Mouse (Mus musculus): Measurements from ENCODE around the gene Metap2. TPM values are rescaled to one million over a fixed set of nuclear protein-coding genes. Genes with fewer than 3 reads are reported as not detected.
"Not testable (repeated sequence)": the region's sequence is repeated elsewhere in the genome, so short reads cannot be mapped to it uniquely, and the experiment has no call there.

Gene Metap2
- polyA plus RNA-seq, 1 experiment = 131 TPM

DNA sequence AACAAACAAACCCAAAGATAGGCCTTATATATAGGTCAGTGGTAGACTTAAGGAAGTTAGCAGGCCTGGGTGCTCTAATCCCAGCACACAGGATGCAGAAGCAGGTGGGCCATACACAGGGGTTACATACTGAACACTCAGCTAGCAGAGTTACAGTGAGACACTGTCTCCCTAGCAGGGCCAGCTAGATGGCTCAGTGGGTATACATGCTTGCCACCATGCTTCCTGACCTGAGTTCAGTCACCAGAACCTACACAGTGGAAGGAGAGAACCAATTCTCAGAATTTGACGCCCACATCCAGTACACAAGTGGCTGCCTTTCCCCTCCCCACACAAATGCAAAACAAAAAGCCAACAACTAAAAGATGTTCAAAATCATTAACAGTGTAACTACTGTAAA lies 20.1 kb downstream of the Metap2 start:
- H3K4me3 ChIP-seq (ENCODE audit: insufficient read depth, low read length) = no peak overlapping the region
- H3K4me1 ChIP-seq (ENCODE audit: control insufficient read depth, insufficient read depth, low read length) = no peaks in the 10 kb centered on the region
- TF ChIP-seq POLR2A (IDR thresholded peaks at IDR 0.05; ENCODE audit: borderline replicate concordance, low read depth, low read length) = no peak
- no peak for TF ChIP-seq CTCF (IDR thresholded peaks at IDR 0.05; ENCODE audit: low read depth, low read length)
- no peak overlapping the region for H3K27ac ChIP-seq (ENCODE audit: insufficient read depth, low read depth, low read length)

DNA sequence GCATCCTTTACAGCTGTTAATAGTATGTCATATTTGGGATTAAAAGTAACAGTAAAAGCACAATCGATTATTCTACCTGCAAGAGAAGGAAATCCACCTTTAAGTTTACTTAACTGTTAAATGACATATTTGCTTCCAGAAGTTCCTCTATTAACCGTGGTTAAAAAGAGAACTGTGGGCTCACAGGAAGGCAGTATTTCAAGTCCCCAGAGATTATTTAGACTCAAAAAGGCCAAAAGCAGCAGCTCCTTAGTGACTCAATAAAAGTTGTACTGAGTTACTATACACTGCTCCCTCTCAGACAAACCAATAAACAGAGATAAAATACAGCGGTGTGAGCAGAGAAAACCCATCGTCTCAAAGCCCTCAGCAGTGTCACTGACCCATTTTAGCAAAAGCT lies 28.0 kb downstream of the Metap2 start:
- no peak for TF ChIP-seq CTCF (IDR thresholded peaks at IDR 0.05; ENCODE audit: low read depth, low read length)
- no peak for TF ChIP-seq POLR2A (IDR thresholded peaks at IDR 0.05; ENCODE audit: borderline replicate concordance, low read depth, low read length)
- no peaks in the 10 kb centered on the region for H3K4me1 ChIP-seq (ENCODE audit: control insufficient read depth, insufficient read depth, low read length)
- H3K27ac ChIP-seq (ENCODE audit: insufficient read depth, low read depth, low read length) = no peak overlapping the region
- no peak overlapping the region for H3K4me3 ChIP-seq (ENCODE audit: insufficient read depth, low read length)

DNA sequence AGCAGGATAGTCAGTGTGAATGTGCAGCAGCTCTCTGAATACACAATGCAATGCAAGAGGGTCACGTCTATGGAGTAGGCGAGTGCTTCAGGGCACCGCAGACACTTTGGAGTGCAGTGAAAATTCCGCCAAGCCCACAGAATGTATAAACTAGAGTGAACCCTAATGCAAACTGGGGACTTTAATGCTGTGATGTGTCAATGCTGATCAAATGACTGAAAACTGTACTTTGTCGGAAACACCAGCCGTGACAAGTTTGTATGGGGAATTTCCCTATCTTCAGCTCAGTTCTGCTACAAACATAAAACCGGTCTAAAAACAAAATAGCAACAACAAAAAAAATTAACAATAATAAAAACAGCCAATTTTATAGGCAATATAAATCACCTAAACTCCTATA lies 28.5 kb downstream of the Metap2 start:
- Histone ChIP-seq H3K27ac (ENCODE audit: insufficient read depth, low read depth, low read length) (no peak overlapping the region), H3K4me1 (ENCODE audit: control insufficient read depth, insufficient read depth, low read length) (no peaks in the 10 kb centered on the region), H3K4me3 (ENCODE audit: insufficient read depth, low read length) (no peak overlapping the region)
- TF ChIP-seq CTCF (IDR thresholded peaks at IDR 0.05; ENCODE audit: low read depth, low read length) (no peak), POLR2A (IDR thresholded peaks at IDR 0.05; ENCODE audit: borderline replicate concordance, low read depth, low read length) (no peak)

DNA sequence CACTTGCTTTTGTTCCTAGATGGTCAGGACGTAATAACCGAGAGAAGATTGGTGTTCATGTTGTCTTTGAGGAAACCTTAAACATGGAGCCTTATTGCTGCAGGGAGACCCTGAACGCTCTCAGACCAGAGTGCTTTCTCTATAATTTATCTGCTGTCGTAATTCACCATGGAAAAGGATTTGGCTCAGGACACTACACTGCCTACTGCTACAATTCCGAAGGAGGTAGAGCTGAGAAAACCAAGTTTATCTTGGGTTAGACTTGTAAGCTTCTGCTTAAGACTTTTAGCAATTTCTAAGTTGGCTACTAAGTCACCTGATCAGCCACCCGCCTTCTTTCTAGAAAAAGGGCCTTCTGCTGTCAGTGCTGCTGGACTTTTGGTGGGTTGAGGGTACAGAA lies 40.8 kb downstream of the Metap2 start:
- Histone ChIP-seq H3K4me1 (ENCODE audit: control insufficient read depth, insufficient read depth, low read length) (no peaks in the 10 kb centered on the region), H3K4me3 (ENCODE audit: insufficient read depth, low read length) (no peak overlapping the region), H3K27ac (ENCODE audit: insufficient read depth, low read depth, low read length) (no peak overlapping the region)
- TF ChIP-seq POLR2A (IDR thresholded peaks at IDR 0.05; ENCODE audit: borderline replicate concordance, low read depth, low read length) (no peak), CTCF (IDR thresholded peaks at IDR 0.05; ENCODE audit: low read depth, low read length) (no peak)

DNA sequence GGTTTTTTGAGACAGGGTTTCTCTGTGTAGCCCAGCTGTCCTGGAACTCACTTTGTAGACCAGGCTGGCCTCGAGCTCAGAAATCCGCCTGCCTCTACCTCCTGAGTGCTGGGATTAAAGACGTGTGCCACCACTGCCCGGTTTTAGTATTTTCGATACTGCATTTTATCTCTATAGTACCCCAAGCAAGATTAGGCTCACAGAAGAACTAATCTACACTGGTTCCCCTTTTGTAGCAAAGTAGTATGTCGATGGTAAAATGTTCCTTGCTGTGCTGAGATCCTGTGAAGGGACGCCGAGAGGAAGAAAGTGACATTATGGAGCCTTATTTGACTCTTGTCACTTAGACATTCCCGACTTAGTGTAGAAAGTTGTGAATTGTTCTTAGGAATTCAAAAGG lies 41.8 kb downstream of the Metap2 start:
- TF ChIP-seq POLR2A (IDR thresholded peaks at IDR 0.05; ENCODE audit: borderline replicate concordance, low read depth, low read length) (no peak), CTCF (IDR thresholded peaks at IDR 0.05; ENCODE audit: low read depth, low read length) (no peak)
- H3K4me1 ChIP-seq (ENCODE audit: control insufficient read depth, insufficient read depth, low read length) = no peaks in the 10 kb centered on the region
- no peak overlapping the region for H3K27ac ChIP-seq (ENCODE audit: insufficient read depth, low read depth, low read length)
- H3K4me3 ChIP-seq (ENCODE audit: insufficient read depth, low read length) = no peak overlapping the region

DNA sequence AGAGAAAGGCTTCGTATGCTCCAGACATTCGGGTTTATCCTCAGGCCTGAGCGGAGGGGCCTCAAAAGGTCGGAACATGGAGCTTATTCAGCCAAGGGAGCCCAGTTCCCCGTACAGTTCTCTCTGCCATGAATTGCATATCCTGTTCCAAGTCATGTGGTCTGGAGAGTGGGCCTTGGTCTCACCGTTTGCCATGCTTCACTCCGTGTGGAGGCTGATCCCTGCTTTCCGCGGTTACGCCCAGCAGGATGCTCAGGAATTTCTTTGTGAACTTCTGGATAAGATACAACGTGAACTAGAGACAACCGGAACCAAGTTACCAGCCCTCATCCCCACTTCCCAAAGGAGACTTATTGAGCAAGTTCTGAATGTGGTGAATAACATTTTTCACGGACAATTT lies 50.2 kb downstream of the Metap2 start:
- H3K4me1 ChIP-seq (ENCODE audit: control insufficient read depth, insufficient read depth, low read length) = no peaks in the 10 kb centered on the region
- H3K4me3 ChIP-seq (ENCODE audit: insufficient read depth, low read length) = no peak overlapping the region
- TF ChIP-seq CTCF (IDR thresholded peaks at IDR 0.05; ENCODE audit: low read depth, low read length) (no peak), POLR2A (IDR thresholded peaks at IDR 0.05; ENCODE audit: borderline replicate concordance, low read depth, low read length) (no peak)
- no peak overlapping the region for H3K27ac ChIP-seq (ENCODE audit: insufficient read depth, low read depth, low read length)

- not testable (repeated sequence) for H3K4me3 ChIP-seq (ENCODE audit: insufficient read depth, low read length); H3K27ac ChIP-seq (ENCODE audit: insufficient read depth, low read depth, low read length); H3K4me1 ChIP-seq (ENCODE audit: control insufficient read depth, insufficient read depth, low read length)
Observed at GRCm38 (mm10) chr10:93835115-93835514, 61.8 kb downstream of the Metap2 start.

GRCm38 (mm10) chr10:93834394-93834745 lies 62.5 kb downstream of the Metap2 start:
- TF ChIP-seq POLR2A (IDR thresholded peaks at IDR 0.05; ENCODE audit: borderline replicate concordance, low read depth, low read length) = no peak
- peaks cover 2% of the 10 kb centered on the region; the same call in 1 of the 2 replicates for H3K4me1 ChIP-seq (ENCODE audit: control insufficient read depth, insufficient read depth, low read length)
- H3K4me3 ChIP-seq (ENCODE audit: insufficient read depth, low read length) = peak overlapping the region; percentile 57
- H3K27ac ChIP-seq (ENCODE audit: insufficient read depth, low read depth, low read length) = no peak overlapping the region

GRCm38 (mm10) chr10:93833699-93834393 lies 63.0 kb downstream of the Metap2 start:
- Histone ChIP-seq H3K4me3 (ENCODE audit: insufficient read depth, low read length) (peak overlapping the region; percentile 57), H3K4me1 (ENCODE audit: control insufficient read depth, insufficient read depth, low read length) (peaks cover 2% of the 10 kb centered on the region; the same call in 1 of the 2 replicates), H3K27ac (ENCODE audit: insufficient read depth, low read depth, low read length) (no peak overlapping the region)
- no peak for TF ChIP-seq POLR2A (IDR thresholded peaks at IDR 0.05; ENCODE audit: borderline replicate concordance, low read depth, low read length)
- TF ChIP-seq CTCF (IDR thresholded peaks at IDR 0.05; ENCODE audit: low read depth, low read length) = no peak

GRCm38 (mm10) chr10:93833370-93833698 lies 63.6 kb downstream of the Metap2 start:
- TF ChIP-seq POLR2A (IDR thresholded peaks at IDR 0.05; ENCODE audit: borderline replicate concordance, low read depth, low read length) (no peak), CTCF (IDR thresholded peaks at IDR 0.05; ENCODE audit: low read depth, low read length) (no peak)
- no peak overlapping the region for H3K27ac ChIP-seq (ENCODE audit: insufficient read depth, low read depth, low read length)
- peak overlapping the region; percentile 57 for H3K4me3 ChIP-seq (ENCODE audit: insufficient read depth, low read length)
- H3K4me1 ChIP-seq (ENCODE audit: control insufficient read depth, insufficient read depth, low read length) = peaks cover 2% of the 10 kb centered on the region; the same call in 1 of the 2 replicates

- TF ChIP-seq CTCF (IDR thresholded peaks at IDR 0.05; ENCODE audit: low read depth, low read length) = no peak
- no peak for TF ChIP-seq POLR2A (IDR thresholded peaks at IDR 0.05; ENCODE audit: borderline replicate concordance, low read depth, low read length)
- Histone ChIP-seq H3K4me3 (ENCODE audit: insufficient read depth, low read length) (no peak overlapping the region), H3K27ac (ENCODE audit: insufficient read depth, low read depth, low read length) (no peak overlapping the region), H3K4me1 (ENCODE audit: control insufficient read depth, insufficient read depth, low read length) (peaks cover 2% of the 10 kb centered on the region; the same call in 1 of the 2 replicates)
Observed at GRCm38 (mm10) chr10:93832811-93833210, 64.1 kb downstream of the Metap2 start.
